Mouse (Mus musculus) heart, adult 11 months (tissue): ENCODE measurements around the gene Cog3.

Experiments
- DNase-seq: peaks from one replicate; pipeline ENCODE4 v3.0.0; 2022

The Cog3 gene

DNA sequence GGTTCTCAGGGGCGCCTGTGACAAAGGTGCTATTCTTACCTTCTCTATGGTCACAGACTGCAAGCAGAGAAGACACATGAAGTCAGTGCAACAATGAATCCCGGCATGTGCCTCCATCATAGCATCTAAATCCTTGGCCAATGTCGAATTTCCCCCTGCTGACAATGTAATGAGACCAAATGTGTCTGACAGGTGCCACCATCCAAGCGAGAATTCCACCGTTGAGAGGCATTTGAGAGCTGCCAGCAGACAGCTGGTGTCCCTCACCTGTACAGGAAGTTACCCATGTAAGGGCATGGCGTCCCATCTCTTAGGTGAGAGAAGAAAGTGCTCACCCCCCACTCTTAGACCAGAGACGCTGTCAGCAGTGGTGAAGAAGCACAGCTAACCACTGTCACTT, 4.1 kb upstream of the Cog3 start:
- DNase-seq, result no peak

DNA sequence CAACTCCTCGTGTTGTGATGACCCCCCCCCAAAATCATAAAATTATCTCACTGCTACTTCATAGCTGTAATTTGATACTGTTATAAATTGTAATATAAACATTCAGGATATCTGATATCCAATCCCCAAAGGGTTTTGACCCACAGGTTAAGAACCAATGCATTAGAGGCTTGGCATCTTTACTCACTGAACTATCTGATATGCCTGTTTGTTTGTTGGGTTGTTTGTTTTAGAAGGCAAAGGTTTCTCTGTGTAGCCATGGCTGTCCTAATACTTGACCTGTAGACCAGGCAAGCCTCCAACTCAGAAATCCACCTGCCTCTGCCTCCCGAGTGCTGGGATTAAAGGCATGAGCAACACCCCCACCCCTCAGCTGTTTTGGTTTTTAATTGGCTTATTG, 3.5 kb upstream of the Cog3 start:
- DNase-seq, result no peak

DNA sequence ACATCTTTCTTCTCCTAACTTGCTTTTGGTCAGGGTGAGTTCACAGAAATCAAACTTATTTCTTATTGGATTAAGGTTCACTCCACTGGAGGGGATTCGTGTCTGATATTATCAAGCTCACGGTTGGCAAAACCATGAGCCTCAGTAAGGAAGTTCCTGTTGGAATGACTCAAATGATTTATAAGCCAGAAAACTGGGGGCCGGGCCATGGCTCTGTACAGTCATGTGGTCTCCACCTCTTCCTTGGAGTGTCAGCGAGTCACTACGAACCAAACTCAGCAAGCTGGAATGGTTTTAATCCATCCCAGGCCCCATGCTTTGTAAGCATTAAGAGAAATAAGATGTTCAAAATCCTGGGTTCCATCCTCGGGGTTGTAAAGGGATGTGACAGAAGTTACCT, 2.7 kb upstream of the Cog3 start:
- DNase-seq, result no peak

DNA sequence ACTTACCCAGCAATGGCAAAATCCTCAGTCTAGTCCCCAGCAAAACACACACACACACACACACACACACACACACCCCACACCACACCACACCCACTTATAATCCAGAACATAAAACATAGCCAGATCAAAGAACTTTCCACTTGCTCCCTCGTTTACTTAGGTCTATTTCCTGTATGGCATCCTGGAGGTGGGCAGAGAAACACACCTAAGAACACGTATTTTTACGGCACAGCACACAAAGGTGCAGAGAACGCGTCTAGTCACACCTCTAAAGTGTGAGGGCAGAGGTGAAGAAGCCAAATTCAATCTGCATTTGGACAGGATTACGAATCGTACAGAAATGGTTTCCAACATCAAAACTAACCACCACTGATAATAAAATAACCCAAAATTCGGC, 1.1 kb downstream of the Cog3 start:
- peak; percentile 54 for DNase-seq

DNA sequence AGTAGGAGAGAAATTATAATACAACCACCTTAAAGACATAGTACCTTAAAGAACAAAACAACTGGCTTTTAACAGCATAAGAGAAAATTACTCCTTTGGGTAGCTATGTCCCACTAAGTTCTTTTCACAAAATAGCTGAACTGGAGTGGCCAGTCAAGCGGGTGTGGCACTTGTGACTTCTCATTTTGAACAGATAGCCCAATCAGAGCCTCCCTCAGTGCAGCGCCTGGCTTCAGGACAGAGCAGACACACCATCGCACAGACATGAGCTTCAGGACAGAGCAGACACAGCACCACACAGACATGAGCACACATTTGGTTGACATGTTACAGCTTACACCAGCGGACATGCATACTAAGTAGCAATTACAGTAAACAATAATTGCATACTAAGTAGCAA, 3.3 kb downstream of the Cog3 start:
- DNase-seq, result peak; percentile 79

DNA sequence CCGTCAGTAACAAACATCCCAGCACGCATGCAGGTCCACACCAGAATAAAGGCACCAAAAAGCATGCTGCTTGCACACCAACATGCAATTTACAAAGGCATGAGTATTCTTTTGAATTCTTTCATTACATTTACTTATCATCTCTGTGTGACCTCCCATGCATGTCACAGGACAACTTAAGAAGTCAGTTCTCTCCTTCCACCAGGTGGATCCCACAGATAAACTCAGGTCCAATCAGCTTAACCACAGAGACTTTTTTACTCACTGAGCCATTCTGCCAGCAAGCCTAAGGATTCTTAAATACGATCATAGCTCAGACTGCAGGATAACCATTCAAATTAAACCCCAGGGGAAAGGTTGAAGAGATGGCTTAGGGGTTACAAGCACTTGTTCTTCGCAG, 5.2 kb downstream of the Cog3 start:
- peak; percentile 48 for DNase-seq

DNA sequence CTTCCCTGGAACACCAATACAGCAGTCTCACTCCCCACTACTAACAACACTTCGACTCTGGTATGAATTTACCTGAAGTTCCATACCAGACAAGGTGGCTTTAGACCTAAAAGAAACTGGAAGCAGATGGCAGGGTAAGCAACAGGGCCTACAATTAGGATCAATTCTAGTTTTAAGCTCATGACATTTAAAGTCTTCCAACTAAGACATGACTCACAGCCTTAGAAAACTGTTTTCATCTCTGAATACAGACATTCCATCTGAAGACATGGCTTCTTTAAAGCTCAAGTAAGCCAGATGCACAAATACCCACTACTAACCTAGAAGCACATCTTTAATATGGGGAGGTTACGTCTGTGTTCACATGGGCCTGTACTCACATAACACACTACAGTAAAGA, 6.4 kb downstream of the Cog3 start:
- DNase-seq, result no peak

GRCm38 (mm10) chr14:75741904-75742303, 12.4 kb downstream of the Cog3 start:
- peak; percentile 23 for DNase-seq

DNA sequence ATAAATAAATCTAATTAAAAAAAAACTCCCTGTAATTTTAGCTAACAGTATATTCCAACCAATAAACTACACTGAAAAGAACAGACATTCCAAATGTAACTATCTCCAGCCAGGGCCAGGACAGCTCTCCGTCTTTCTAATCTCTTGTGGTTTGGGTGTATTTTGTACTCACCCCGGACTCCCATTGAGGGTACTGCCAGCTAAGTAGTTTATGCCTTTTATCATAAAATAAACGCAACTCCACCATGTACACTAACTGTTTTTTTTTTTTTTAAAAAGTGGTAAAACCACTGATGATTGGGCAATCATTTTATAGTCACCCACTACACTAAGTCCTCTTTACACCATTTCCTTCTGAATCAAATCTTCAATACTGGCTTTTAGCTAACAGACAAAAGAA, 18.7 kb downstream of the Cog3 start:
- peak; percentile 5 for DNase-seq

- peak; percentile 92 for DNase-seq
Observed at GRCm38 (mm10) chr14:75732631-75733030, 21.7 kb downstream of the Cog3 start.

DNA sequence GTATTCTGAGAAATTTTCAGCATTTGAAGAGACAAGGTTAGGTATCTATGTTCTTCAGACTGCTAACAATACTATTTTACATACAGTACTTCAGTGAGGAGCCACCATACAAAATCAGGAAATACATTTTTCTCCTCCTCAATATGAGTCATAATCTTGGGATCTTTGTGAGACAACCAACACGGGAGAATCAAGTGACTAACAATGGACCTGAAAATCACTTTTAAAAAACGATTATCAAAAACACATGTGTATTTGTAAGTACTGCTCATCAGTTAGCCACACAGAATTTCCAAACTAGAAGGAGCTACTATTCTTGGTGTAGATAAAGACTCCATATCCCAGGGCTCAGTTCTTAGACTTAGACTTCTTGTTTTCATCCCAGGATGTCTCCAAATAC, 23.0 kb downstream of the Cog3 start:
- no peak for DNase-seq

DNA sequence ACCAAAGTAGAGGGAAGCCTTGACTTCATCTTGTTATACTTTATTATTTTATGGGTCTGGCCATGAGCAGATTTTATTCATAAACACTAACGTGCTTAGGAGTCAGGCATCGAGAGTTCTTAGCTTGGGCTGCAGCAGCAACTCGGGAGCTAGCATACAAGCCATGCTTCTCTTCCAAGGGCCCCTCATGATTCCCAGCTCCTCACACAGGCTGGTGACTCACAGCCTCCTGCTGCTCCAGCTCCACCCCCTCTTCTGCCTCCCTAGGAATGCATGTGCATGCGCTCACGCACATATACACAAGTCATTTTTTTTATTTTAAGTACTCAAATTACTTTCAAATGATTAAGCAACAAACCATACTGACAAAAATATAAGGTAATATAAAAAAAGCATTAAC, 26.2 kb downstream of the Cog3 start:
- DNase-seq, result peak; percentile 55

GRCm38 (mm10) chr14:75727046-75727445, 27.3 kb downstream of the Cog3 start:
- peak; percentile 88 for DNase-seq

DNA sequence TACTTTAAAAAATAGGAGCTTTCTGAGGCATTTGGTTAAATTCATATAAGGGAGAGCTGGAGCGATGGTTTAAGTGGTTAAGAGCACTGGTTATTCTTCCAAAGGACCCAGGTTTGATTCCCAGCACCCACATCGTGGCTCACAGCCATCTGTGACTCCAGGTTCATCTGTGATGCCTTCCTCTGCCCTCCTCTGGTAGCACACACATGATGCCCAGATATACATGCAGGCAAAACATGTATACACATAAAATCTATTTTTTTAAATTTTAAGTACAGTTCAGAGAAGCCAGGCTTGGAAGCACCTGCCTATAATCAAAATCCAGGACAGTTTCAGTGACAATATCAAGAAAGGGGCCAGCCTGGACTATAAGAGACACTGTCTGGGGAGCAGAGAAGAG, 31.5 kb downstream of the Cog3 start:
- DNase-seq, result peak; percentile 59

GRCm38 (mm10) chr14:75721977-75722563, 32.2 kb downstream of the Cog3 start:
- peak; percentile 83 for DNase-seq

- peak; percentile 96 for DNase-seq
Observed at GRCm38 (mm10) chr14:75720121-75720520, 34.2 kb downstream of the Cog3 start.

DNA sequence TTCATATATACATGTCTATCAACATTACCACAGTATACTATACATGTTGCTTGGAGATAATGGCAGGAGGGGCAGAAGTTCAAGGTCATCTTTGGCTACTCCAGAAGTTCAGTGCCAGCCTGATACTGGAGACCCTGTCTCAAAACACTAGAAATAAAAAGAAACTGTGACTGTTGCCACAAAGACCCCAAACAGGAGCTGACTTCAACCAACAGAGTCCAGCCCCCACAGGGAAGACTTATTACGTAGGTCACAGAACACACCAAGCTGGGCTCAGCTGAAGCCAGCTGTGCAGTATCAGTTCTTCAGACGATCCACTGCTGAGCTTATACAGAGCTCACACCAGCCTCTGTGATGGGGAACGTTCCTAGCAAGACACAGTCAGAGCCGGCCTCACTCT, 37.9 kb downstream of the Cog3 start:
- DNase-seq, result peak; percentile 68

GRCm38 (mm10) chr14:75713661-75714060, 40.7 kb downstream of the Cog3 start:
- DNase-seq, result peak; percentile 11

- DNase-seq, result peak; percentile 58
Observed at GRCm38 (mm10) chr14:75712687-75713086, 41.6 kb downstream of the Cog3 start.

DNA sequence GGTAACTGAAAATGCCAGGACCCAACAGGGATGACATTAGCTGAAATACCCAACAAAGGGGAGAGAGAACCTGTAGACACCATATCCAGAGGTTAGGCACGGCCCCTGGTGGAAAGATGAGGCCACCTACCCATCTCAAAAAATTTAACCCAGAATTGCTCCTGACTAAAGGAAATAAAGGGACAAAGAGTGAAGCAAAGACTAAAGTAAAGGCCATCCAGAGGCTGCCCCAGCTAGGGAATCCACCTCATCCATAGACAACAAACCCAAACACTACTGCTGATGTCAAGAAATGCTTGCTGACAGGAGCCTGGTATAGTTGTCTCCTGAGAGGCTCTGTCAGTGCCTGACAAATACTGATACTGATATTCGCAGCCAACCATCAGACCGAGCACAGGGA, 42.6 kb downstream of the Cog3 start:
- DNase-seq, result peak; percentile 70

GRCm38 (mm10) chr14:75708986-75709385, 45.3 kb downstream of the Cog3 start:
- peak; percentile 21 for DNase-seq

GRCm38 (mm10) chr14:75707771-75708170, 46.5 kb downstream of the Cog3 start:
- peak; percentile 62 for DNase-seq

GRCm38 (mm10) chr14:75706647-75707046, 47.7 kb downstream of the Cog3 start:
- DNase-seq, result peak; percentile 56

DNA sequence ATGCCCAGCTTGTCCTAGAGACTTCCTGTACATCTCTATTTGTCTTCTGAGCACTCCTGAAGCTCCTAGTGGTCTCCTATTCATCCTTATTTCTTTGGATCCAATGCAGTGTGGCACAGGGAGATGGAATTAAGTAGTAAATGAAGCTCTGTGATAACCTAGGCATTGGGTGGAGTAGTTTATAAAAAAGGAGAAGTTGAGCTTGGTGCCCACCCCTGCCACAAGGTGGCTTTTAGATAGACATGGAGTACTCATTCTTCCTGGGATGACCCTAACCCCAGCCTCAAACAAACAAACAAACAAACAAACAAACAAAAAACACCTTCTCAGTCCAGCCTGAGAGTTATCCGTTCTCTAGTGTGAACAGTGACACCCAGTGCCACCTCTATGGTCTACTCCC, 56.4 kb downstream of the Cog3 start:
- DNase-seq, result no peak

GRCm38 (mm10) chr14:75696096-75696495, 58.2 kb downstream of the Cog3 start:
- DNase-seq, result no peak

GRCm38 (mm10) chr14:75690428-75690827, 63.9 kb downstream of the Cog3 start:
- DNase-seq, result no peak
